Mouse (Mus musculus): ENCODE data around the gene B230217C12Rik. TPM values are rescaled to one million over a fixed set of nuclear protein-coding genes. Genes with fewer than 3 reads are reported as not detected.

The B230217C12Rik gene
- polyA plus RNA-seq, 1 experiment from 2014 or later, result 2.9 TPM

DNA sequence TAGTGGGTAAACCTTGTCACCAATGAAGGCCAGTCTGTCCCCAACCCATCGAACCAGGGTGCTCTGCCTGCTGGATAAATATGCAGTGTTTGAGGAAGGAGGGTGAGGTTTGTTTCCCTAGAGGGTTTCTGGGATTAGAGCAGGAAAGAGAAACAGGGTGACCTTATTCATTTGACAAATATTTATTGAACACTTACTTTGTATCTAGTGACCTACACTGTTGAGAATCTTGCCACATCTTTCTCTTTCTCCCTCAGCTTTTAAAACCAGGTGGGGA lies 38.4 kb upstream of the B230217C12Rik start:
- WGBS, result 7% methylated on average over 1 of the region's 1 CpGs

DNA sequence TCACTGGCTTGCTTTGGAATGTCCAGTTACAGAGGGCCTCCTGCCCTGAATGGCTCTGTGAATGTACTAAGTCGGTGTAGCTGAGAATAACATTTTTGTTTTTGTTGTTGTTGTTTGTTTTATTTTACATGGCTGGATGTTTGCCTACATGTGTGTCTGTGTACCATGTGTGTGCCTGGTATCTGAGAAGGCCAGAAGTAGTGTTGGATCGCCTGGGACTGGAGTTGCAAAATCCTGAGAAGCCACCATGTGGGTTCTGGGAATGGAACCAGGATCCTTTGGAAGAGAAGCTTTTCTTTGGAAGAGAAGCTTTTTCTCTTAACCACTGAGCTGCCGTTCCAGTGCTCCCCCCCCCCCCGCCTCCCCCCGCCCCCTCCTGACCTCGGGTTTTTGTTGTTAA lies 38.1 kb upstream of the B230217C12Rik start:
- H3K27ac ChIP-seq, result peak overlapping the region; percentile 94; the same call in 1 of the 2 replicates
- no peaks in the 10 kb centered on the region for H3K9me3 ChIP-seq (replicated peaks)
- H3K4me1 ChIP-seq (replicated peaks), result peaks cover 68% of the 10 kb centered on the region
- no peaks in the 10 kb centered on the region for H3K27me3 ChIP-seq
- H3K36me3 ChIP-seq, result 0 out of 2 replicates have a peak, but pooled peaks cover 3% of the 10 kb centered on the region
- H3K4me3 ChIP-seq, result no peak overlapping the region
- H3K9ac ChIP-seq, result no peak overlapping the region
- 58% methylated on average over 6 of the region's 6 CpGs for WGBS
- no peak for ATAC-seq (replicated peaks; ENCODE audit: insufficient number of reproducible peaks, insufficient read depth, low FRiP score, low read depth)
- no peak overlapping the region for H3K4me2 ChIP-seq

More for the DNA sequence above, 38.4 kb upstream of the B230217C12Rik start:
- H3K27me3 ChIP-seq, result no peaks in the 10 kb centered on the region
- no peak for ATAC-seq (replicated peaks; ENCODE audit: insufficient number of reproducible peaks, insufficient read depth, low FRiP score, low read depth)
- no peaks in the 10 kb centered on the region for H3K9me3 ChIP-seq (replicated peaks)
- H3K9ac ChIP-seq, result no peak overlapping the region
- H3K4me2 ChIP-seq, result peak overlapping the region; percentile 93
- H3K4me1 ChIP-seq (replicated peaks), result peaks cover 65% of the 10 kb centered on the region
- H3K27ac ChIP-seq, result peak overlapping the region; percentile 94
- no peak overlapping the region for H3K4me3 ChIP-seq
- H3K36me3 ChIP-seq, result 0 out of 2 replicates have a peak, but pooled peaks cover 3% of the 10 kb centered on the region

DNA sequence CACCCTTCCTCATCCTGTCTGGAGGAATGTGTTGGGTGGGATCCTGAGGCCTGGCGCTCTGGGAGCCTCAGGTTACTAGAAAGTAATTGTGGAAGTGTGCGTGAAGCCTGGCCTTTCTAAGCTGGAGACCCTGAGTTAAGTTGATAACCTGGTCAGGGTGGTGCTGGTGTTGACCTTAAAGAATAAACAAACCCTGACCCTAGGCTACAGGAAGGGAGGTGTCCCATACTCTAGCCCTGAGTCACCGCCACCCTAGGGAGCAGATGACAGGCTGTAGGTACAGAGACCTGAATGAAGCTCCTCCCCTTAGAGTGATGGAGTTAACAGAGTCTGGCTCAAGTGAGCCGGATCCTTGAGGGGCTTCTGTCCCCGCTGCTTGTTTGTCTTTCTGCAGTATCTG lies 36.7 kb upstream of the B230217C12Rik start:
- H3K27me3 ChIP-seq, result no peaks in the 10 kb centered on the region
- H3K4me3 ChIP-seq, result no peak overlapping the region
- ATAC-seq (replicated peaks; ENCODE audit: insufficient number of reproducible peaks, insufficient read depth, low FRiP score, low read depth), result no peak
- WGBS, result 65% methylated on average over 5 of the region's 5 CpGs
- no peak overlapping the region for H3K4me2 ChIP-seq
- no peak overlapping the region for H3K9ac ChIP-seq
- 0 out of 2 replicates have a peak, but pooled peaks cover 3% of the 10 kb centered on the region for H3K36me3 ChIP-seq
- no peaks in the 10 kb centered on the region for H3K9me3 ChIP-seq (replicated peaks)
- peak overlapping the region; percentile 92 for H3K27ac ChIP-seq
- H3K4me1 ChIP-seq (replicated peaks), result peaks cover 75% of the 10 kb centered on the region

DNA sequence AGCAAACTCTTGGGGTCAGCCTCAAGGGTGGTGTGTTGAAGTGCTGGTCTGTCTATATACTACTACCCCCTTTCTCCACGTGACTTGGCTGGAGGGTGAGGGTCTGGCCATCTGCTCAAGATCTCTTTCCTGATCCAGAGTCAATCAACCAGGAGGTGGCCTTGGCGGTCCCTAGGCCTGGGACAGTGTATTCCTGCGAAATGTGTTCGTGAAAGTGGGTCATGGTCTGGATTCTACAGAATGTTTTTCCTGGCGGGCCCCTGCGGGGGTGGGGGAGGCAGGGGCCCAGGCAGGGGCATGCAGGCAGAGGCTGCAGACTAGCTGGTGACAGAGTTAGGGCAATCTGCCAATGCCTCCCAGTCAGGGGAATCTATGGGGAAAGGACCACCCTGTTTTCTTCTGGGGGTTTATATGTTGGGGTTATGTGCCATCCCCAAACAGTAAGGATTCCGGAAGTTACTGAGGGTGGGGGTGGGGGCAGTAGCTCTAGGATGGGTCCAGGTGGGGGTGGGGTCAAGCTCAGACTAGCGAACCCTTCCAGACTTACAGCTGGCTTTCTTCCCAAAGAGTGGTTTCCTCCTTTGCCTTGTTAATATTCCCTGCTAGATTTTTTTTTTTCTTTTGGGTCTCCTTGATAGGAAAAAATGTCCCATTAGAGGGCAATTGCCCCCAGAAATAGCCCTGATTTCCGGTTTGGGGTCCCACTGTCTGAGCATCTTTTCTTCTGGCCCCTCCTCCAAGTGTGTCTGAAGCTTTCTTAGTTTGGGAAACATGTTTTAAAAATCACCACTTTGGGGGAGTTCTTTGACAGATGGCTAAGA lies 35.5 kb upstream of the B230217C12Rik start:
- Histone ChIP-seq H3K36me3 (0 out of 2 replicates have a peak, but pooled peaks cover 3% of the 10 kb centered on the region), H3K9me3 (replicated peaks) (no peaks in the 10 kb centered on the region), H3K4me3 (peak overlapping the region; percentile 21), H3K4me2 (peak overlapping the region; percentile 60), H3K27ac (peak overlapping the region; percentile 92), H3K4me1 (replicated peaks) (peaks cover 85% of the 10 kb centered on the region), H3K27me3 (no peaks in the 10 kb centered on the region), H3K9ac (peak overlapping the region; percentile 29)
- WGBS, result 5% methylated on average over 9 of the region's 9 CpGs
- ATAC-seq (replicated peaks; ENCODE audit: insufficient number of reproducible peaks, insufficient read depth, low FRiP score, low read depth), result peak; percentile 16; the same call in 1 of the 2 replicates

DNA sequence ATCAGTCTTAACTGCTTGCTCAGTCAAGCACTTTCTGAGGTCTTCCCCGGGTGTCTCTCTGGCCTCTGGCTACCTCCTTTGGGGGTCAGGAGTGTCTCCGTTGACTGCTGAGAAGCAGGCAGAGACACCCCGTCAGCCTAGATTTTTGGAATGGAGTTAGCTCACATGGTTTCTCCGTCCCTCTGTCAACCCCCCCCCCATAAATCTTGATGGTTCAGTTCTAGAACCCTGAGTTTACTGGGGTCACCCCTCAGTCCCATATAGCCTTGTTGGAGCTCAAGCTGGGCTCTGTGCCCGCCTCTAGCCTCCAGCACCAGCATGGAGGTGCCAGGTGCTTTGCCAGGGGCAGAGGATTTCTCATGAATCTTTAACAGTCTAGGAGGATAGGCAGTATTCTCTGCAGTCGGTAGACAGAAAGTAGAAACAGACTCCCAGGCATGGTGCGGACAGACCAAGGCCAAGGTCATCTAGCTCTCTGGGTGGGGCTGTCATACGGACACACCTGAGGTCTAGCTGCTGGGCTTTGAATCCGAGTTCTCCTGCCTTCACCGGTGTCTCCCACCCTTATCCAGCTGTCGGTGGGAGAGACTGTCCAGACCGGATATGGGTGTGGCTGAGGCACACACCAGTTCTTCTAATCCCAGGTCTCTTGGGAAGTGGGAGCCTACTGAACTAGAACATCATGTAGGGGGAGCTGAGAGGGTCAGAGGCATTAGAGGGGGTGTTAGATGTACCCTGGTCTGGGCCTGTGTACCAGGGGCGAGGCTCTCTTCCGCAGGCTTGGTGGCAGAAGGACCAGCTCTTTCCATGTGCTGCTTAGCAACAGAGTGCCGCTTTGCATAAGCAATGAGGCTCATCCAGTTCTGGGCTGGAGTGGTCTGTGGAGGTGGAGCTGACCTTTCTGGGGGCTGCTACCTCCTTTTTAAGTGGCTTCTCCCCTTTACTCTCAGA lies 34.6 kb upstream of the B230217C12Rik start:
- 29% methylated on average over 15 of the region's 15 CpGs for WGBS
- Histone ChIP-seq H3K4me2 (peak overlapping the region; percentile 60), H3K9ac (0 out of 2 replicates have a peak overlapping the region, but pooled peaks have one; percentile 0), H3K27ac (peak overlapping the region; percentile 92), H3K9me3 (replicated peaks) (no peaks in the 10 kb centered on the region), H3K4me3 (0 out of 2 replicates have a peak overlapping the region, but pooled peaks have one; percentile 21), H3K27me3 (no peaks in the 10 kb centered on the region), H3K36me3 (0 out of 2 replicates have a peak, but pooled peaks cover 3% of the 10 kb centered on the region), H3K4me1 (replicated peaks) (peaks cover 92% of the 10 kb centered on the region)
- no peak; the same call in 1 of the 2 replicates for ATAC-seq (replicated peaks; ENCODE audit: insufficient number of reproducible peaks, insufficient read depth, low FRiP score, low read depth)

DNA sequence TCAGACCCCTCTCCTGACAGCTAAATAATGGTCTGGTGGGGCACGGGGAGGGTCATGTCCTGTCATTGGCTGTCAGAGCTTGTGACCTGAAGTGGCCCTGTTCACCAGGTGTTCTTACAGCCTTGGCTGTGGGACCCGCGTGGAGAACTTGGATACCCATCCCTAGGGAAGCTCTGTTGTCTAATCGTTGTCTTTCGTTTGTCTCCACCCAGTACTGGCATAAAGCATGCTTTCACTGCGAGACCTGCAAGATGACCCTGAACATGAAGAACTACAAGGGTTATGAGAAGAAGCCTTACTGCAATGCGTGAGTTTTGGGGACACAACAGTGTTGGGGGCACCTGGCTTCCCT lies 34.0 kb upstream of the B230217C12Rik start:
- Histone ChIP-seq H3K27me3 (no peaks in the 10 kb centered on the region), H3K36me3 (0 out of 2 replicates have a peak, but pooled peaks cover 3% of the 10 kb centered on the region), H3K27ac (peak overlapping the region; percentile 92; the same call in 1 of the 2 replicates), H3K9me3 (replicated peaks) (no peaks in the 10 kb centered on the region), H3K4me2 (no peak overlapping the region), H3K4me3 (no peak overlapping the region), H3K4me1 (replicated peaks) (peaks cover 92% of the 10 kb centered on the region), H3K9ac (no peak overlapping the region)
- no peak for ATAC-seq (replicated peaks; ENCODE audit: insufficient number of reproducible peaks, insufficient read depth, low FRiP score, low read depth)
- 72% methylated on average over 7 of the region's 7 CpGs for whole genome bisulfite sequencing

DNA sequence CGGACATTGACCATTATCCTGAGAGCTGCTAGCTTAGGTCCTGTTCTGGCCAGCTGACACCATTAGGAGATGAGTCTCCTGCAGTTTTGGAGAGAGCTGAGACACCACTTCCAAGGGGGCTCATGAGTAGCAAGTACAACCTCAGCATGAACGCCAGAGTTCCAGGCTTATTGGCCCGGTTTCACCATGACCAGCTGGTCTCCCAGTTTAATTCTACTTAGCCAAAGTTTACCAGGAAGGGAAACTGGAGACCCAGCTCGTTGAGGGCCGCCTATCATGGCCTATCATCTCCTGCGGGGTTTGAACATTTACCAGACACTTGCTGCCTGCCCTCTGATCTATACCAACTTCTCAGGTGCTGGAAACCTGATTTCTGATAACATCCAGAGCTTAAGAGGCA lies 33.0 kb upstream of the B230217C12Rik start:
- no peak overlapping the region for H3K4me2 ChIP-seq

DNA sequence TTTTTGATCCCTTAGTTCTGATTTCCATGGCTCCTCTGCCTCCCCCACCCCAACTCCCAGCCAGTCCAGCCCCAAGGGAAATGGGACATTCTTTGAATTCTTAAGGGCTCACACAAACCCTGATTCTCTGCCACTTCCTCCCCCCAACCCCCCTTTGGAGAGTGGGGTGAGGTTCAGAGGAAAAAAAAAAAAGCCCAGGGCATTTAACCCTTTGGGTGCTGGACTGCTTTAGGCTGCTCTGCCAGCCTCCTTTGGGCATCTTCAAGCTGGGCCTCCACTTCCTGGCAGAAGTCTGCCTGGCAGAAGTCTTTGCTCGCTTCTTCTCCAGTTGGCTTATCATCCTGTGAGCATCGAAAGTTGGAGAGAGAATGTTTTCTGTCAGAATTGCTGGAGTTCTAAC lies 32.5 kb upstream of the B230217C12Rik start:
- Histone ChIP-seq H3K4me2 (no peak overlapping the region), H3K4me3 (no peak overlapping the region), H3K9ac (no peak overlapping the region), H3K36me3 (0 out of 2 replicates have a peak, but pooled peaks cover 3% of the 10 kb centered on the region), H3K27ac (peak overlapping the region; percentile 63), H3K27me3 (no peaks in the 10 kb centered on the region), H3K9me3 (replicated peaks) (no peaks in the 10 kb centered on the region), H3K4me1 (replicated peaks) (peaks cover 94% of the 10 kb centered on the region)
- no peak for ATAC-seq (replicated peaks; ENCODE audit: insufficient number of reproducible peaks, insufficient read depth, low FRiP score, low read depth)
- WGBS, result 36% methylated on average over 2 of the region's 2 CpGs

More for the DNA sequence above, 33.0 kb upstream of the B230217C12Rik start:
- Histone ChIP-seq H3K4me3 (no peak overlapping the region), H3K9me3 (replicated peaks) (no peaks in the 10 kb centered on the region), H3K27ac (peak overlapping the region; percentile 63), H3K27me3 (no peaks in the 10 kb centered on the region), H3K36me3 (0 out of 2 replicates have a peak, but pooled peaks cover 3% of the 10 kb centered on the region), H3K9ac (no peak overlapping the region), H3K4me1 (replicated peaks) (peaks cover 92% of the 10 kb centered on the region)
- ATAC-seq (replicated peaks; ENCODE audit: insufficient number of reproducible peaks, insufficient read depth, low FRiP score, low read depth), result no peak
- WGBS, result 28% methylated on average over 6 of the region's 6 CpGs

DNA sequence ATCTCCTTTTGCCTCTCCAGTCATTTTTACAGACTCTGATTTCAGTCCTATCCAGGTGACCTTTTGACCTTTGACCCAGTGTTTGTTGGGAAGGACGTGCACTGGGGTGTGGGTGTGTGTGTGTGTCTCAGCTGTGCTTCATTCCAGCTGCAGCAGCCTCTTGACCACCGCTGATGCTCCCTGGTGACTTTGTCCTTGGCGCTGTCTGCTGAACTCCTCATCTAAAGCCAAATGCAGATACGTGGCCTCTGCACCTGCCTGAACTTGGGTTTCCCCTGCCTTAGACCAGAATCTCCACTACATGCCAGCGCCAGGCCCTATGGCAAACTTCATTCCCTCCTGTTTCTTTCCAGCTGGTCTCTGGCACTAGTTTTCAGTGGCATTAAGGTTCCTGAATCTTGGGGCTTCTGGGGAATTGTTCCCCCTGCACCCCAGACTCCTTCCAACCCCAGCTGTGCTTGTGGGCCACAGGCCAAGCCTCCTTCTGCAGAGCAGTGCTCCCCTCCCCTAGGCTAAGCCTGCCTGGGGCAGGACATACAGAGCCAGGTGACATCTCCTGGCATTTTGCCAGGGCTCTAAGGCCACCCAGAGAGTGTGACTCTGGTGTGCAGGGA lies 31.9 kb upstream of the B230217C12Rik start:
- H3K36me3 ChIP-seq, result 0 out of 2 replicates have a peak, but pooled peaks cover 6% of the 10 kb centered on the region
- no peak overlapping the region for H3K9ac ChIP-seq
- WGBS, result 39% methylated on average over 5 of the region's 5 CpGs
- H3K27me3 ChIP-seq, result no peaks in the 10 kb centered on the region
- H3K4me2 ChIP-seq, result no peak overlapping the region
- H3K4me3 ChIP-seq, result no peak overlapping the region
- H3K27ac ChIP-seq, result peak overlapping the region; percentile 63
- peaks cover 99% of the 10 kb centered on the region for H3K4me1 ChIP-seq (replicated peaks)
- no peaks in the 10 kb centered on the region for H3K9me3 ChIP-seq (replicated peaks)
- peak; percentile 33; the same call in 1 of the 2 replicates for ATAC-seq (replicated peaks; ENCODE audit: insufficient number of reproducible peaks, insufficient read depth, low FRiP score, low read depth)

DNA sequence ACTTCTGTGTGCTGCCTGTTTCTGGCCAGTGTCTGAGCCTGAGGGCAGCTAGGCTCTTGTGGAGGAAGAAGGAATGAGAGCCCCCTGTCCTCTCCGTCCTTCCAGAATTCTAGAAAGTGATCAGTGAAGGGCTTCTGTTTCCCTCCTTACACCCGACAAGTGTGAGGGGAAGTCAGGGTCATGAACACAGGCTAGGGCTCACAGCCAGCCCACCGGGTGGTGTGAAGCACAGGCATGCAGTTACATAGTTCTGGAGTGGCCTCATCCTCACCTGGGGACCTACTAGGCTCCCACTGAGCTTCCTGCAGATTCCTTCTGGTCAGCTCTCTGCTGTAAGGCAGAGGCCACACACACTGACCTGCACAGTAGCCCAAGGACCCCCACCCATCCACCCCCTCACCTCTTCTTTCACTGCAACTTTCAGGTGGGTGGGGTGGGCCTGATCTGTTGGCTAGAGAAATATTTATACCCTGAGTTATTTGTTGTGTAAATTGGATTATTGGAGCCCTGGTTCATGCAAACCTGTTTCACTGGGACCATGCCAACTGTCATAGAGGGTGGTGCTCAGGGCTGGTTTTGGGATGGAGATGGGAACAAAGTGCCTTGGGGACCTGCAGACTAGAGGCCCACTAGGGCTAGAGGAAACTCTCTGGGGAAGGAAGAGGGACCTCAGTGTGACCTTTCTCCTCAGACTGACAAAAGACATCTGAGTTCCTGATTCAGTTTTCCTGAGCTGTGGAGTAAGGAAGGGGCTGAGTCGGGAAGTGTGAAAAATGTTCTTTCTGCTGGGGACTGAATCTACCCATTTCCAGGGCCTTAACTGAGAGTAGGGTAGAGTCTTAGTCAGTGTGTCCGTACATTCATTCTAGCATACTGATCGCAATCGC lies 31.1 kb upstream of the B230217C12Rik start:
- Histone ChIP-seq H3K27me3 (no peaks in the 10 kb centered on the region), H3K9ac (no peak overlapping the region), H3K4me1 (replicated peaks) (peaks cover 96% of the 10 kb centered on the region), H3K9me3 (replicated peaks) (no peaks in the 10 kb centered on the region), H3K27ac (peak overlapping the region; percentile 63), H3K4me2 (no peak overlapping the region), H3K4me3 (no peak overlapping the region), H3K36me3 (0 out of 2 replicates have a peak, but pooled peaks cover 6% of the 10 kb centered on the region)
- ATAC-seq (replicated peaks; ENCODE audit: insufficient number of reproducible peaks, insufficient read depth, low FRiP score, low read depth), result no peak
- 46% methylated on average over 7 of the region's 7 CpGs for WGBS

Measured in heart, embryonic 15.5 days (tissue).